Mouse (Mus musculus): ENCODE data around the gene Gjd2.
A peak's percentile ranks its signal among the peaks of the same experiment; 100 is the strongest.

Gjd2 gene

GRCm38 (mm10) chr2:114013295-114013771, at the start of gene Gjd2:
Gene Gjd2, minus strand, starts transcription at chr2:114013619.
- no peak for DNase-seq (ENCODE audit: low spot score)

- DNase-seq (ENCODE audit: low spot score), result no peak
Measured at GRCm38 (mm10) chr2:114060071-114060591, 46.7 kb upstream of the Gjd2 start.

DNA sequence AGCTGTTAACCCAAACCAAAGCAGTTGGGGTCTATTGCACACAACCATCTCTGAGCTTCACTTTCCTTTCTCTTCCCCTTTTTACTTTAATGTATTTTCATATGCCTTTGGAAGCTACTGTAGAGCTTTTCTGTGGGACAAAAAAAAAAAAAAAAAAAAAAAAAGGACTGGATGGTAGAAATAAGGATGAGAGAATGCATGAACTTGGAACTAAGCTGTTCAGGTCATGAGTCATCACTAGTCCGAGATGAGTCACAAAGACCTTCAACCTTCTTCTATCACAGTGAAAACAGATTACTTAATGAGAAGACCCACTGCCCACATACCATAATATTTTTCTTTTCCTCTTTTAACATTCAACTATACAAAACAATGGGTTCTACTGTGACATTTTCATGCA, 46.2 kb upstream of the Gjd2 start:
- no peak for DNase-seq (ENCODE audit: low spot score)

DNA sequence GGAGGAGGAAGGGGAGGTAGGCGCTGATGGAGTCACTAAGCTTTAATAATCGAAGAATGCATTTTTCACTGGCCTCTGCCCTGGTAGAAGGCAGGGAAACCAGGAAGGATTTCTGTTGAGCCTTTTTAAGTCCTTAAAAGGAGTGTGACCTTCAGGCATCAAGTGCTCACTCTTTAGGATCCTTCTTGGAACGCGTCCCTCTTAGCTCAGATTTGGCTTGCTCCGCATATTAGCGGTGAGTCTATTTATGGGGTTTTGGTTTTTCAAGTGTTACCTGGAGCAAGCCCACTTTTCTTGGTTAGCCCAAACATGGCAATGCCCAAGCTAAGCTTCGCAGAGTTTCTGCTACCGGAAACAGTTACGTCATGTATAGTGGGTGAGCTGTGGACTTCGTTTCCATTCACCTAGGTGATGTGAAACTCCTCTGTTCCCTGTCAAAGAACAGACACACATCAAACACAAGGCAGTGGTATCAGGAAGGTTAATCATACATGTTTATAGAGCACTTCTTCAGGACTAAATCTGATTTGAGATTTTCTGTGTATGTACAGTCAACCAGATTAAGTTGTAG, 44.9 kb upstream of the Gjd2 start:
- no peak for DNase-seq (ENCODE audit: low spot score)

- peak; percentile 20 for DNase-seq (ENCODE audit: low spot score)
Measured at GRCm38 (mm10) chr2:114057303-114057853, 44.0 kb upstream of the Gjd2 start.

DNA sequence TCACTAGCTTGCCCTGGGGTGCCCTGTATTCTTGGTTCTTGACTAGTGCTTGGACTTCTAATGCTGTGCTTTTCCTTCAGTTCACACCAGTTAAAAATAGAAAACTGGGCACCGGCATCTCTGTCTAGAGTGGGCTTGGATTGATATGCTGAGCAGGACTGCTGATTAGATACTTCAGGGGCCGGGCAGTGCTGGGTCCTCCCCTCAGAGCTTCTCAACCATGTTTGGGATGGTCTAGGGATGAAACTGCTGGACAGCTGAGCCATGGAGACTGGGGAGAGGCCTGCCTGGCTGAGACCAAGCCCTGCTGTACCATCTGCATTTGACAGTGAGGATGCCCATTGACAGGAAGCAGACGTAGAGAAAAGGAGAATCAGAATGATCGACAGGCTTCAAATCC, 40.7 kb upstream of the Gjd2 start:
- no peak for DNase-seq (ENCODE audit: low spot score)

GRCm38 (mm10) chr2:114052696-114053598, 39.5 kb upstream of the Gjd2 start, which contains the start of gene Actc1:
Gene Actc1, minus strand, starts transcription at chr2:114053548.
- no peak for DNase-seq (ENCODE audit: low spot score)

- DNase-seq (ENCODE audit: low spot score), result no peak
Measured at GRCm38 (mm10) chr2:114051871-114052241, 38.4 kb upstream of the Gjd2 start.

DNA sequence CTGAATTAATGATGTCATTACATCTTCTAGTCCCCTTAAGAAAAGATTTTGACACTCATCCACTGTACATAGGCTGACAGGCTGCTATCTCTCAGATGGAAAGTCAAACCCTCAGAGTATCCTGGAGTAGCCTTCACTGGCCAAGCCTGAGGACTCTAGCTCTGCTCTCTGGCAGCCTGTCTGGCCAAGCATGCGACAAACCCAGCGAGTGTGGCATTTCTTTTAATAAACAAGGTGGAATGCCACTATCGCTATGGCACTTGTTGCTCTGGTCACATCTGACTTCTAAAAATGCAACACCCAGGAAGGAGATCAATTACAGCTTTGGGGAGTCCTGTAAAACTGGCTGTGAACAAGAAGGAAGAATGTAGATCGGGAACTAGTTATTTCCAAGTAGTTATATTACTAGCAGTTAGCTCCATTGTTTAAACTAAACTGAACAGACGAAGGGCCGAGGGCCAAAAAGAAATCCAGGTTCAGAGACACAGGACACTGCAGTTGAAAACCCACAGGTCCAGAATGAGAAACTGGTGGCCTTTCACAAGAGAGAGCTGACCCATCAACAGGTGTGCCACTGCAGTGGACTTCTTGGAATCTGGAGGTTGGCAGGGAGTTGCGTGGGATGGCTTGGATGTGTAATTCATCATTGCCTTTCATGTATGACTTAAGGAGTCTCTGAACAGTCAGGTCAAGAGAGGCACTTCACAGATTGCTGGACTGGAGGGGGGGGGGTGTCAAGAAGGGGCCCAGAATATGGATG, 37.9 kb upstream of the Gjd2 start:
- no peak for DNase-seq (ENCODE audit: low spot score)

- DNase-seq (ENCODE audit: low spot score), result no peak
Measured at GRCm38 (mm10) chr2:114050150-114050549, 36.7 kb upstream of the Gjd2 start.

- DNase-seq (ENCODE audit: low spot score), result no peak
Measured at GRCm38 (mm10) chr2:114049372-114049771, 36.0 kb upstream of the Gjd2 start.

DNA sequence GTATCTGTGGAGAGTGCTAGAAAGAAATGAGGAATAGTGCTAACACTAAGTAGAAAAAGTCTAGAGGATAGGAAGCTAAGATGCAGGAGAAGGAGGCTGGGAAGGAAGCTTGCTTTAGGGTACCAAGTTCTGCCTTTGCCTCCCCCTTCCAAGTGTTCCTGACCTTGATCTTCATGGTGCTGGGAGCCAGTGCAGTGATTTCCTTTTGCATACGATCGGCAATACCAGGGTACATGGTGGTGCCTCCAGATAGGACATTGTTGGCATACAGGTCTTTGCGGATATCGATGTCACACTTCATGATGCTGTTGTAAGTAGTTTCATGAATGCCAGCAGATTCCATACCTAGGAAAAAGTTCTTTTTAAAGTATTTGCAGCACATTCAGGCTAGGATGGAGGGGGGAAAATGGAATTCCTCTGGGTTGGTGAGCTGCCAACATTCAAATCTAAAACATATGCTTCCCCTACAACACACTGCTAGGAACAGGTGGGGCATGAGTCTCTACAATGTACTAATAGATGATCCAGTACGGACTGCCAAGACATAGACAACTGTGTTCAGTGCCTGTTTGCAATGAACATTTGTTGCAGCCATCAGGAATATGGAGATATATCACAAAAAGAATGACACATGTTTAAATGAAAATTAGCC, 34.7 kb upstream of the Gjd2 start:
- DNase-seq (ENCODE audit: low spot score), result no peak

- DNase-seq (ENCODE audit: low spot score), result no peak
Measured at GRCm38 (mm10) chr2:114046151-114046664, 32.8 kb upstream of the Gjd2 start.

- no peak for DNase-seq (ENCODE audit: low spot score)
Measured at GRCm38 (mm10) chr2:114037926-114038325, 24.5 kb upstream of the Gjd2 start.

- DNase-seq (ENCODE audit: low spot score), result no peak
Measured at GRCm38 (mm10) chr2:114032259-114032658, 18.8 kb upstream of the Gjd2 start.

GRCm38 (mm10) chr2:114023383-114023782, 10.0 kb upstream of the Gjd2 start:
- no peak for DNase-seq (ENCODE audit: low spot score)

DNA sequence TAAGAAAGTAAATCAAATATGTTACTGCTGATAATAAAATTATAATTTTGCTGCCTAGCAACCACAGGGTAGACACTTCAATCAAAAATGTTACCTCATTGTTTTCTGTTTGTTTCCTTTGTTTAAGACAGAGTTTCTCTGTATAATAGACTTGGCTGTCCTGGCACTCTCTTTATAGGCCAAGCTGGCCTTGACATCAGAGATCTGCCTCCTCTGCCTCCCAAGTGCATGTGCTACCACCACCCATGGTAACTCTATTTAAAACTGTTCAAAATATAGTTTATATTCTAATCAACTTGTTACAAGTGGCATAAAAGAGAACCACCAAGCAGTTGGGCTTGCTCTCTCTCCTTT, 6.8 kb upstream of the Gjd2 start:
- no peak for DNase-seq (ENCODE audit: low spot score)

DNA sequence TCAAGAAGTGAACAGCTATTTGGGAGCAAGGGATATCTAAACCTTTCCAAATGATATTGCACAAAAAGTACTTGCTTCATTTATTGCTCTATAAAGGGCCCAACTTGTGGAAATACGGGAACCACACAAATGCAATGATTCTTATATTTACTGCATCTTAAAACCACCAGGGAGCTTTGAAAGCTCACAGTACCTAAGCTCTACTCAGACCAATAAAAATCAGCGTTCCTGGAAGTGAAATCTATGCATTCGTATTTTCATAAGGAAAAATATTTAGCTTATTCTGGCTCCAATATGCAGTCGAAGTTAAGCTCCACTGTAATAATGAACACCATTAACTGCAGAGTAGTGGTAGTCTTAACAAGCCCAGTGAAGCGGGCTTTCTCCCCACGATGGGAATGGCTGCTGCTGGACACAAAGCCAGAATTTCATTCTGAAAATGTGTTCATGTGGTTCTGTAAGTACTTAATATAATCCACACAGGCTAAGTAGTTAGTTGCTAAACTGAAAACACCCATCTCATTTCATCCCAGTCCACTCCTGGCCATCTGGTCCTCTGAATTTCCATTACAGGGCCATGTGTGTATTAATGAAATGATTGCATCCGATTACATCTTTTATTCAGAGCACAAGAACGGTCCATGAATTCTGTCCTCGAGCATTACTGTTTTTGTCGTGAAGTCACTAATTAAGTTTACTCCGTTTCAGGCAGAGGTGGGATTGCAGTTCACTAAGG, 6.2 kb upstream of the Gjd2 start:
- DNase-seq (ENCODE audit: low spot score), result no peak

GRCm38 (mm10) chr2:114018136-114018535, 4.7 kb upstream of the Gjd2 start:
- no peak for DNase-seq (ENCODE audit: low spot score)

DNA sequence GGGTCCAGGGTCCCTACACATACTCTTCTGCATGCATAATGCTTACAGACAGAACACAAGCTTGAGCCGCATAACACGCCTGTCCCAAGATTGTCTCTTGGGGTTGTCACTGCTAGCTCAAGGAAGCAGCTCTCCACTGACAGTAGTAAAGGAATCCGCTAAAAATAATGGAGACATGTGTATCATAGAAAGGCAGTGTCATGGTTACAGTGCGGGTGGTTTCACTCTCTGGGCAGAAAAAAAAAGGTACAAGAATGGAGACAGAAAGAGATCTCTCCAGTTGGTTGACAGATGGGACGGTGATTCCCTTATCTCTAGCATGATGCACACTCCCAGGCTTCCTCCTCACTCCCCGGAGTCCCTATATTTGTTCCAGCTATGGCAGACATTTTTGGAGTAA, 1.4 kb upstream of the Gjd2 start:
- no peak for DNase-seq (ENCODE audit: low spot score)

DNA sequence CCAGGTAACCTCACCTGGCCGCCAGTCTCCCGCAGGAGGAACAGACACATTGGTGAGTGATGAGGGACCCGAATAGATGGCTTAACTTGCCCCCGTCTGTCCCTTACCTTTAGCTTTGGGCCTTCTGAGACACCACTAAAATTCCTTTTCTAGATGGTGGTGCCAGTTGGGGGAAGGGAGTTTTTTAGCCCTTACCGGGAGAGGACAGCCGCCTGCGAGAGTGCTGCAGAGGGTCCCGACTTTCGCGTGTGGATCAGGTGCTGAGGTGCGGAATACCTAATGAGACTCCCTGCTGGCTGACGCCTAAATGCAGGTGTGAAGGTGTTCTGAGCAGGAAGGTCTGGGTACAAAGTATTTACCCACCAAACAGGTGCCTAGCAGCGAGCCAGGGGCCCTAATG, 427 bp upstream of the Gjd2 start:
- no peak for DNase-seq (ENCODE audit: low spot score)
